Mouse (Mus musculus): ENCODE measurements at regions not wholly inside any gene's neighbourhood (a gene's known extent, or its start where the extent isn't known, plus 50 kb on each side); places are given as distances from the start of the nearest gene placed in this dataset.

- TF ChIP-seq POLR2A (IDR thresholded peaks at IDR 0.05; ENCODE audit: borderline replicate concordance, insufficient read depth, low read length) = no peak
- no peak for TF ChIP-seq CTCF (IDR thresholded peaks at IDR 0.05; ENCODE audit: borderline replicate concordance, insufficient read depth, low read depth, low read length)
Measured at GRCm38 (mm10) chr2:63706643-63707042, 391.2 kb downstream of the Fign start.

Data from cerebellum, adult 2 months (tissue).